Mouse (Mus musculus) bone marrow, adult 2 months (tissue): ENCODE data around the gene Kank1.

Source experiments
- CTCF ChIP-seq: fragments of 200-500 bp; IDR thresholded peaks from 2 replicates; pipeline ENCODE4 v1.5.1; 2011; ENCODE audit warnings: low read length, control low read depth; ENCODE audit not compliant: control insufficient read depth, insufficient read depth
- POLR2A ChIP-seq: fragments of 200-500 bp; IDR thresholded peaks from 2 replicates; pipeline ENCODE4 v1.6.1; 2011; ENCODE audit warnings: low read depth, mild to moderate bottlenecking, control low read depth, low read length, borderline replicate concordance; ENCODE audit not compliant: control insufficient read depth

- TF ChIP-seq CTCF (no peak), POLR2A (no peak)
These were observed 155.4 kb downstream of the Kank1 start for GRCm38 (mm10) chr19:25392135-25392534.
